Mouse (Mus musculus): ENCODE measurements around the gene Crygs. TPM values are rescaled to one million over a fixed set of nuclear protein-coding genes. Genes with fewer than 3 reads are reported as not detected.

Crygs gene
- polyA plus RNA-seq, 1 experiment from 2014 or later = not detected

- no peaks in the 10 kb centered on the region for H3K36me3 ChIP-seq (ENCODE audit: control insufficient read depth, insufficient read depth, low read length)
Observed at GRCm38 (mm10) chr16:22775471-22775985, 35.8 kb downstream of the Crygs start.

DNA sequence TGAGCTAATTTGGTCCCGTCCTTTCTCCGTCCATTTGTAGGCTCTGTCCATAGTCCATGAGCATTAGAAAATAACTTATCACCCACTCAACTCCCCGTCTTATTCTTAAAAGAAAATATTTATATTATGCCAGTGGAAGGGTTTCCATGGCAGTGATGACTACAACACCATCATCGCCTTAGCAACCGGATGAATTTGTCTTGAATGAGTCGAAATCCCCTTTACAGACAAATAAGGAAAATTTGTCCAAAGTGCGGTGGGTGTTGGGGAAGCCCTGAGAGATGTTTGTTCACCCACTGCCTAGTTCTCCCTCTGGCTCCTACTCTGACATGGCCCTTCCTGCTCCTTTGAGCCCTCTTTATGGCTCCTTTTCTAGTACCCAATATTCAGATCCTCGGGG is 42.7 kb downstream of the Crygs start:
- no peaks in the 10 kb centered on the region for H3K27me3 ChIP-seq (replicated peaks; ENCODE audit: control insufficient read depth, insufficient read depth, low read length)
- H3K4me1 ChIP-seq (replicated peaks; ENCODE audit: control insufficient read depth, insufficient read depth, low read length) = no peaks in the 10 kb centered on the region
- 84% methylated on average over 8 of the region's 8 CpGs for WGBS
- no peak overlapping the region for H3K4me3 ChIP-seq (ENCODE audit: low read depth, low read length)
- H3K4me2 ChIP-seq = no peak overlapping the region
- no peak overlapping the region for H3K27ac ChIP-seq (ENCODE audit: low read depth, low read length)
- no peaks in the 10 kb centered on the region for H3K9me3 ChIP-seq (ENCODE audit: control insufficient read depth, low read length)
- H3K9ac ChIP-seq (ENCODE audit: low read depth, low read length) = no peak overlapping the region
- DNase-seq (ENCODE audit: low spot score) = no peak
- ATAC-seq (replicated peaks; ENCODE audit: low FRiP score) = no peak
- no peaks in the 10 kb centered on the region for H3K36me3 ChIP-seq (ENCODE audit: control insufficient read depth, insufficient read depth, low read length)

More at GRCm38 (mm10) chr16:22775471-22775985, 35.8 kb downstream of the Crygs start:
- ATAC-seq (replicated peaks; ENCODE audit: low FRiP score) (no peak), DNase-seq (ENCODE audit: low spot score) (no peak)
- no peaks in the 10 kb centered on the region for H3K9me3 ChIP-seq (ENCODE audit: control insufficient read depth, low read length)
- no peak overlapping the region for H3K4me3 ChIP-seq (ENCODE audit: low read depth, low read length)
- H3K4me2 ChIP-seq = no peak overlapping the region
- no peak overlapping the region for H3K9ac ChIP-seq (ENCODE audit: low read depth, low read length)
- no peaks in the 10 kb centered on the region for H3K4me1 ChIP-seq (replicated peaks; ENCODE audit: control insufficient read depth, insufficient read depth, low read length)
- no peaks in the 10 kb centered on the region for H3K27me3 ChIP-seq (replicated peaks; ENCODE audit: control insufficient read depth, insufficient read depth, low read length)
- 69% methylated on average over 5 of the region's 5 CpGs for WGBS
- H3K27ac ChIP-seq (ENCODE audit: low read depth, low read length) = no peak overlapping the region

- no peak for DNase-seq (ENCODE audit: low spot score)
- H3K4me1 ChIP-seq (replicated peaks; ENCODE audit: control insufficient read depth, insufficient read depth, low read length) = no peaks in the 10 kb centered on the region
- WGBS = 80% methylated on average over 3 of the region's 3 CpGs
- H3K4me2 ChIP-seq = no peak overlapping the region
- H3K27ac ChIP-seq (ENCODE audit: low read depth, low read length) = no peak overlapping the region
- ATAC-seq (replicated peaks; ENCODE audit: low FRiP score) = no peak
- H3K36me3 ChIP-seq (ENCODE audit: control insufficient read depth, insufficient read depth, low read length) = no peaks in the 10 kb centered on the region
- no peak overlapping the region for H3K4me3 ChIP-seq (ENCODE audit: low read depth, low read length)
- no peaks in the 10 kb centered on the region for H3K27me3 ChIP-seq (replicated peaks; ENCODE audit: control insufficient read depth, insufficient read depth, low read length)
- no peak overlapping the region for H3K9ac ChIP-seq (ENCODE audit: low read depth, low read length)
- no peaks in the 10 kb centered on the region for H3K9me3 ChIP-seq (ENCODE audit: control insufficient read depth, low read length)
Observed at GRCm38 (mm10) chr16:22767405-22767804, 44.0 kb downstream of the Crygs start.

DNA sequence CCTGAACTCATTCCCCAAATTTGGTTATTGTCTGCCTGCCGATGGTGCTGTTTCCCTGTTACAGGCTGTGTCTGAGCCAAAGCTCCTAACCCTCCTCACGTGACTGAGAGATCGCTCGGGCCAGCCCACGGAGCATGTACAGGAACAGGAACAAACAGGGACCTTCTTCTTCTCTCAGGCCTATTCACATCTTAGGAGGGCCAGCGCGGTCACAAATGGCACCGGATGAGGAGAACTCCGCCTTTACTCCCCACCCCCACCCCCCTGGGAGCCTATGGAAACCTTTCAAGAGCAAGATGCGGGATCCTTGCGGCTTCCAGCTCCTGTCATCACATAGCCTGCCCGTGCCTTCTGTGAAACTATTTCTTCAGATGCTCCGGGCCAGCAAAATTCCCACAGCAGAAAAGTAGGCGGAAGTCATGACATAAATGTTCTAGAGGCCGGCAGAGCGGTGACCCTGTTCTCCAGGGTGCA is 44.6 kb downstream of the Crygs start:
- H3K4me2 ChIP-seq = no peak overlapping the region
- DNase-seq (ENCODE audit: low spot score) = no peak
- H3K27me3 ChIP-seq (replicated peaks; ENCODE audit: control insufficient read depth, insufficient read depth, low read length) = no peaks in the 10 kb centered on the region
- WGBS = 72% methylated on average over 16 of the region's 16 CpGs
- no peak overlapping the region for H3K27ac ChIP-seq (ENCODE audit: low read depth, low read length)
- no peak overlapping the region for H3K4me3 ChIP-seq (ENCODE audit: low read depth, low read length)
- H3K36me3 ChIP-seq (ENCODE audit: control insufficient read depth, insufficient read depth, low read length) = no peaks in the 10 kb centered on the region
- no peaks in the 10 kb centered on the region for H3K9me3 ChIP-seq (ENCODE audit: control insufficient read depth, low read length)
- ATAC-seq (replicated peaks; ENCODE audit: low FRiP score) = no peak
- no peak overlapping the region for H3K9ac ChIP-seq (ENCODE audit: low read depth, low read length)
- no peaks in the 10 kb centered on the region for H3K4me1 ChIP-seq (replicated peaks; ENCODE audit: control insufficient read depth, insufficient read depth, low read length)

DNA sequence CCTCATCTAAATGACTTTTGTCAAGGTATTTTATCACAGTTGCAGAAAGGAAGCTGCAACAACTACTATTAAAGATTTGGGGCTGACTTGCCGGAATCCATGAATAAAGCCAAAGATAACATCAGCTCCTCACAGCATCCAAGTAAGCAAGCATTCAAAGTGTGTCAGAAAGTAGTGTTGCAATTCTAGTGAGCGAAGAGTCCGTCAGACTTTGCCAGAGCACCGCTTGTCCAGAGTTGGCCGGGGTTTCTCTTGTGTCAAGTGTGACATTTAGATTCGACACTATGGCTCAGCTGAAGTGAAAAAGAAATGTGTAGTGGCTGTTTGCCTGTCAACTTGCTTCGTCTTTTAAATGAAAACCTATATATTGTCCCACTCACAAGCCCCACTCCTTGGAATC is 45.8 kb downstream of the Crygs start:
- no peak overlapping the region for H3K27ac ChIP-seq (ENCODE audit: low read depth, low read length)

More for the DNA sequence above, 45.8 kb downstream of the Crygs start:
- ATAC-seq (replicated peaks; ENCODE audit: low FRiP score) = no peak
- Histone ChIP-seq H3K4me1 (replicated peaks; ENCODE audit: control insufficient read depth, insufficient read depth, low read length) (no peaks in the 10 kb centered on the region), H3K36me3 (ENCODE audit: control insufficient read depth, insufficient read depth, low read length) (no peaks in the 10 kb centered on the region), H3K27me3 (replicated peaks; ENCODE audit: control insufficient read depth, insufficient read depth, low read length) (no peaks in the 10 kb centered on the region), H3K4me2 (no peak overlapping the region), H3K4me3 (ENCODE audit: low read depth, low read length) (no peak overlapping the region), H3K9ac (ENCODE audit: low read depth, low read length) (no peak overlapping the region), H3K9me3 (ENCODE audit: control insufficient read depth, low read length) (no peaks in the 10 kb centered on the region)
- 80% methylated on average over 7 of the region's 7 CpGs for WGBS
- no peak for DNase-seq (ENCODE audit: low spot score)

Other genes starting within 250 kb of the Crygs start
- gene Dgkg, start 154.4 kb downstream of the Crygs start, polyA plus RNA-seq (2014; fragmentation: Nextera tagmentation; extraction: Ambion mirVana) = 0.86 and 1.2 TPM in 2 replicates
- 44.8 and 47.3 TPM in 2 replicates for gene Tbccd1, start 46.1 kb upstream of the Crygs start, polyA plus RNA-seq (2014; fragmentation: Nextera tagmentation; extraction: Ambion mirVana)
- 125 and 131 TPM in 2 replicates for gene Dnajb11, start 46.3 kb upstream of the Crygs start, polyA plus RNA-seq (2014; fragmentation: Nextera tagmentation; extraction: Ambion mirVana)
- gene Ahsg, start 79.7 kb upstream of the Crygs start, polyA plus RNA-seq (2014; fragmentation: Nextera tagmentation; extraction: Ambion mirVana) = 79.0 and 82.8 TPM in 2 replicates
- gene Fetub, start 106.8 kb upstream of the Crygs start, polyA plus RNA-seq (2014; fragmentation: Nextera tagmentation; extraction: Ambion mirVana) = 0.22 and 0.69 TPM in 2 replicates
- 0.22 TPM in 1 of 2 replicates, not detected in the other for gene Hrg, start 139.5 kb upstream of the Crygs start, polyA plus RNA-seq (2014; fragmentation: Nextera tagmentation; extraction: Ambion mirVana)
- 0.27 and 0.34 TPM in 2 replicates for gene Kng2, start 217.9 kb upstream of the Crygs start, polyA plus RNA-seq (2014; fragmentation: Nextera tagmentation; extraction: Ambion mirVana)
- 87.0 and 97.8 TPM in 2 replicates for gene Kng1, start 246.3 kb upstream of the Crygs start, polyA plus RNA-seq (2014; fragmentation: Nextera tagmentation; extraction: Ambion mirVana)

Measured in liver, embryonic 11.5 days (tissue).